Mouse (Mus musculus): ENCODE results near the gene Nr1h5. TPM values are rescaled to one million over a fixed set of nuclear protein-coding genes. Genes with fewer than 3 reads are reported as not detected.

Nr1h5 gene
- polyA plus RNA-seq (2014; fragmentation: Illumina TruSeq; extraction: RNeasy Lipid Tissue Mini Kit (QIAGEN cat#74804); ENCODE audit: low read depth, low replicate concordance), result 0.77 TPM

GRCm38 (mm10) chr3:102964033-102964432 is at the start of gene Nr1h5:
Gene Nr1h5, minus strand, starts transcription at chr3:102964133.

GRCm38 (mm10) chr3:102995605-102996321 is 31.8 kb upstream of the Nr1h5 start, which contains the start of gene Sike1:
Gene Sike1, plus strand, starts transcription at chr3:102995708.

GRCm38 (mm10) chr3:102935451-102936354 is 28.2 kb downstream of the Nr1h5 start, which contains the start of gene Sycp1:
Gene Sycp1, minus strand, starts transcription at chr3:102936100.

Other genes starting within 250 kb of the Nr1h5 start
- 8.7 TPM for gene Tspan2, start 229.6 kb downstream of the Nr1h5 start, polyA plus RNA-seq (2014; fragmentation: Illumina TruSeq; extraction: RNeasy Lipid Tissue Mini Kit (QIAGEN cat#74804); ENCODE audit: low read depth, low replicate concordance)
- not detected for gene Tshb, start 181.4 kb downstream of the Nr1h5 start, polyA plus RNA-seq (2014; fragmentation: Illumina TruSeq; extraction: RNeasy Lipid Tissue Mini Kit (QIAGEN cat#74804); ENCODE audit: low read depth, low replicate concordance)
- gene Sycp1, start 28.0 kb downstream of the Nr1h5 start, polyA plus RNA-seq (2014; fragmentation: Illumina TruSeq; extraction: RNeasy Lipid Tissue Mini Kit (QIAGEN cat#74804); ENCODE audit: low read depth, low replicate concordance), result 2.1 TPM
- gene Sike1, start 31.6 kb upstream of the Nr1h5 start, polyA plus RNA-seq (2014; fragmentation: Illumina TruSeq; extraction: RNeasy Lipid Tissue Mini Kit (QIAGEN cat#74804); ENCODE audit: low read depth, low replicate concordance), result 33.2 TPM
- 148 TPM for gene Csde1, start 56.3 kb upstream of the Nr1h5 start, polyA plus RNA-seq (2014; fragmentation: Illumina TruSeq; extraction: RNeasy Lipid Tissue Mini Kit (QIAGEN cat#74804); ENCODE audit: low read depth, low replicate concordance)
- gene Nras, start 94.2 kb upstream of the Nr1h5 start, polyA plus RNA-seq (2014; fragmentation: Illumina TruSeq; extraction: RNeasy Lipid Tissue Mini Kit (QIAGEN cat#74804); ENCODE audit: low read depth, low replicate concordance), result 29.5 TPM
- not detected for gene Ampd1, start 109.9 kb upstream of the Nr1h5 start, polyA plus RNA-seq (2014; fragmentation: Illumina TruSeq; extraction: RNeasy Lipid Tissue Mini Kit (QIAGEN cat#74804); ENCODE audit: low read depth, low replicate concordance)
- gene Dennd2c, start 138.5 kb upstream of the Nr1h5 start, polyA plus RNA-seq (2014; fragmentation: Illumina TruSeq; extraction: RNeasy Lipid Tissue Mini Kit (QIAGEN cat#74804); ENCODE audit: low read depth, low replicate concordance), result 1.4 TPM
- 49.9 TPM for gene Bcas2, start 207.5 kb upstream of the Nr1h5 start, polyA plus RNA-seq (2014; fragmentation: Illumina TruSeq; extraction: RNeasy Lipid Tissue Mini Kit (QIAGEN cat#74804); ENCODE audit: low read depth, low replicate concordance)

Data from adipose tissue, adult 10 weeks (tissue).